Mouse (Mus musculus) small intestine, adult 2 months (tissue): ENCODE measurements around the gene Gm20388. TPM values are rescaled to one million over a fixed set of nuclear protein-coding genes. Genes with fewer than 3 reads are reported as not detected.
A peak's percentile ranks its signal among the peaks of the same experiment; 100 is the strongest.

Source experiments
- H3K27ac ChIP-seq: fragments of 200-500 bp; 2 replicates; pipeline ENCODE4 v1.5.1; 2012; ENCODE audit warnings: low read depth, low read length, control low read depth, inconsistent platforms; ENCODE audit not compliant: insufficient read depth
- H3K27me3 ChIP-seq: fragments of 200-500 bp; 2 replicates; pipeline ENCODE4 v1.6.1; 2012; ENCODE audit warnings: mild to moderate bottlenecking, moderate library complexity, low read length, inconsistent platforms; ENCODE audit not compliant: control insufficient read depth, insufficient read depth
- H3K36me3 ChIP-seq: fragments of 200-500 bp; 2 replicates; pipeline ENCODE4 v1.6.1; 2012; ENCODE audit warnings: mild to moderate bottlenecking, low read length, control low read depth, inconsistent platforms; ENCODE audit not compliant: control insufficient read depth, insufficient read depth
- H3K4me1 ChIP-seq: fragments of 200-500 bp; 2 replicates; pipeline ENCODE4 v1.6.1; 2012; ENCODE audit warnings: low read length, inconsistent platforms, mixed read lengths; ENCODE audit not compliant: control insufficient read depth, insufficient read depth, insufficient read length
- H3K4me3 ChIP-seq: fragments of 200-500 bp; 2 replicates; pipeline ENCODE4 v1.5.1; 2012; ENCODE audit warnings: low read depth, mild to moderate bottlenecking, control low read depth, inconsistent platforms, low read length, moderate library complexity
- CTCF ChIP-seq: fragments of 200-500 bp; IDR thresholded peaks from 2 replicates; pipeline ENCODE4 v1.5.1; 2012; ENCODE audit warnings: low read depth, mild to moderate bottlenecking, control low read depth, inconsistent platforms, low read length, moderate library complexity, mixed read lengths; ENCODE audit not compliant: insufficient replicate concordance, insufficient read length; ENCODE audit errors: extremely low read depth
- POLR2A ChIP-seq: fragments of 200-500 bp; IDR thresholded peaks from 2 replicates; pipeline ENCODE4 v1.6.1; 2012; ENCODE audit warnings: low read depth, mild to moderate bottlenecking, control low read depth, inconsistent platforms, low read length, moderate library complexity
- WGBS: fragments of 180-500 bp; shearing (Covaris S2); methylation state at CpG from one replicate; pipeline ENCODE4 v1.1.7; 2018; 5-methylcytosine and 5-hydroxymethylcytosine counted together
- polyA plus RNA-seq: library from polyadenylated mRNA; depleted of rRNA; stranded (reverse); fragments of >200 nt; gene quantifications from 2 replicates; pipeline ENCODE4 v1.2.3, GENCODE M21; 2012

Gm20388 gene
- polyA plus RNA-seq, 1 experiment = 37.3 TPM

DNA sequence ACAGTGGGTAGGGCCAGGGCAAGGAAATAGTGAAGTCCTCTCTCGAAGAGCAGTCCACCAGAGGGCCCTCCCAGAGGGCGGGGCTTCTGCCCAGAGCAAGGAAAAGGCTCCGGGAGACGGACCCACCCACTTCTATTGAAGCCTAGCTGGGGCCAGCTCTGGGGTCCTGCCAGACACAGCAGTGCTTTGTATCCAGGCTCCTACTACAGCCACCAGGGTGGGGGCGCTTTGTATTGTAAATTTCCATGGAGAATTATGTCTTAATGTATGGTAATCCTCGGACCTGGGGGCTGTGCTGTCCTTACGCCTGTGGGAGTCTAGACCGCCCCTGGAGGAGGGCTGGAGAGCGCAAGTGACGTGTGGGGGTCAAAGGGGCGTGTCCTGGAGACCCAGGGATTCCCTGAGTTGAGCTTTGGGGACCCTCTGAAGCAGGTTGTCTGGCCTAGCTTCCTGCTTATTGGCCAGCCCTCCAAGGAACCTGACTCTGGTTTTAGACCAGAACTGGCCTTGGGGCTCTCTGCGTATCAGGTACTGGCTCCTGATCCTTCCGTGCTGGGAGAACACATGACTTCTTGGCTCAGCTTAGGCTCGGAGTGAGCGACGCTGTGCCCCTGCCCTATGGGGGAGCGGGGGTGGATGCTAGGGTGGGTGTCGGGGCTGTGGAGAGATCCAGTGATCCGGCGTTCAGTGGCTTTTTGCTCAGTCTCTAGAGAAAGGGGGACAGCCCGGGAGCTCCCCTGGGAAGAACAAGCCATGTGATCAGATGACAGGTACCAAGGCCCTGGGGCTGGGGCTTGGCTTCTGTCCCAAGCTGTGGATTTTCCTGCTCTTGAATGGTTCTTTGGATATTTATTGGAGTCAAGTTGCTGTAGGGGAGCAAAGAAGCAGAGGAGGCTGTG, 598.7 kb downstream of the Gm20388 start:
- TF ChIP-seq CTCF (peak; percentile 16; the same call in 1 of the 2 replicates), POLR2A (no peak)
- H3K36me3 ChIP-seq = peaks cover 3% of the 10 kb centered on the region; the same call in 1 of the 2 replicates
- no peak overlapping the region for H3K4me3 ChIP-seq
- 48% methylated on average over 21 of the region's 21 CpGs for WGBS
- H3K4me1 ChIP-seq = peaks cover 29% of the 10 kb centered on the region
- H3K27me3 ChIP-seq = no peaks in the 10 kb centered on the region
- no peak overlapping the region for H3K27ac ChIP-seq

DNA sequence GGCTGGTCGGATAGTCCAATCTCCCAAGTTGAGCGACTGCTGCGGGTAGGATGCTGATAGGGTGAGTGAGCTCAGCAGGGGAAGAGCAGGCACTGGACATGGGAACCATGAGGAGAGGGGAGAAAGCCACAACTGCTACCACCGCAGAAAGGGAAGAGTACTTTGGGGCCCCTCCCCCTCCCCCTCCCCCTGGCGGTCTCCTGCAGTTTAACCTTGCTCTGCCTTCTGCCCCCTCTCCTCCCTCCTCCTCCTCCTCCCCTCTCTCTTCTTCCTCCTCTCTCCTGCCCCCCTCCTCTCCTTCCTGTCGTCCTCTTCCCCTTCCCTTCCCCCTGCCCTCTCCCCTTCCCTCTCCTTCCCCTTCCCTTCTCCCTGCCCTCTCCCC, 599.4 kb downstream of the Gm20388 start:
- Histone ChIP-seq H3K4me1 (peaks cover 25% of the 10 kb centered on the region), H3K27ac (no peak overlapping the region), H3K36me3 (peaks cover 3% of the 10 kb centered on the region; the same call in 1 of the 2 replicates), H3K4me3 (no peak overlapping the region), H3K27me3 (no peaks in the 10 kb centered on the region)
- no peak for TF ChIP-seq POLR2A
- no peak for TF ChIP-seq CTCF
- 54% methylated on average over 5 of the region's 6 CpGs for WGBS

DNA sequence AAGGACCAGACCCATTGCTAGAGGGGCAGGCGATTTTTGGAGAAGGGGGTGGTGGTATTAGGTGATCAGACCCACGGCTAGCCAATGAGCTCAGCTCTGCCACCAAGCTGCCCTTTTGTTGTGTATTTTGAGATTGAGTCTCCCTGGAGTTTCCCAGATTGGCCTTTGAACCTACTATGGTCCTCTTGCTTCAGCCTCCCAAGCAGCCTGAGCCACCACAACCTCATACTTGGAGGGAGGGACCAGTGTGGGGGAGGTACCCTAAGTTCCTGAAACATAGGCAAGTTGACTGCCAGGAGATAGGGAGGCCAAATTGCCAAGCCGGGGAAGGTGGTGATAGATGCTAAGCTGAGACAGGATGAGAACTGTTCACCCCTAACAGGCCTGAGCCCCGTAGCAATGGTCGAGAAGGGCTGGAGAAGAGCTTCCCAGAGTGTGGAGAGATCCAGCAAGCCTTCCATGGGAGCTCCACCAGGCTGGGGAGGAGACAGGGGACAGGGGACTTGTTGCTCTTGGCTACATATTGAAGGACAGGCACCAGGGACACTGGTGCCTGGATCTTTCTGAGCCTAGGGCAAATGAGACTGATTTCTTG, 600.3 kb downstream of the Gm20388 start:
- peaks cover 25% of the 10 kb centered on the region for H3K4me1 ChIP-seq
- peaks cover 2% of the 10 kb centered on the region; the same call in 1 of the 2 replicates for H3K36me3 ChIP-seq
- WGBS = 49% methylated on average over 5 of the region's 5 CpGs
- TF ChIP-seq POLR2A = no peak
- no peak for TF ChIP-seq CTCF
- H3K27me3 ChIP-seq = no peaks in the 10 kb centered on the region
- H3K4me3 ChIP-seq = no peak overlapping the region
- no peak overlapping the region for H3K27ac ChIP-seq

DNA sequence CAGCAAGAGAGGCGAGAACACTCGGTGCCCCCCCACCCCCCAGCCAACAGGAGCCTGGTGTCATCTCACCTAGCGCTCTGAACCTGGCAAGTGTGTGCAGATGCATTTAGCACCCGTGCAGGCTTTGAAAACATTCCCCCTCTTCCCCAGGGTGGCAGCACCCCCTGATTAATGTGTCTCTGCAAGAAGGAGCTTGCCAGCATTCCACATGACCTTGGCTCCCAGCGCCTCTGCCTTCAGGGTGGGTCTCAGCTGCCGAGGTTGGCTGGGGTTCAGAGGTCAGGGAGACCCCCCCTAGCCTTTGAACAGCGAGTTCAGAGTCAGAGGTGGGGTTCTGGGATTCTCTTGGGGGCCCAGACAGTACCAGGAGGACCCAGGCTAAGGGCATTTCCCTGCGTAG, 601.1 kb downstream of the Gm20388 start:
- TF ChIP-seq POLR2A (no peak), CTCF (no peak)
- H3K27ac ChIP-seq = no peak overlapping the region
- H3K27me3 ChIP-seq = no peaks in the 10 kb centered on the region
- H3K4me1 ChIP-seq = peaks cover 25% of the 10 kb centered on the region
- H3K4me3 ChIP-seq = no peak overlapping the region
- H3K36me3 ChIP-seq = no peaks in the 10 kb centered on the region; the same call in 1 of the 2 replicates
- 56% methylated on average over 8 of the region's 8 CpGs for WGBS

DNA sequence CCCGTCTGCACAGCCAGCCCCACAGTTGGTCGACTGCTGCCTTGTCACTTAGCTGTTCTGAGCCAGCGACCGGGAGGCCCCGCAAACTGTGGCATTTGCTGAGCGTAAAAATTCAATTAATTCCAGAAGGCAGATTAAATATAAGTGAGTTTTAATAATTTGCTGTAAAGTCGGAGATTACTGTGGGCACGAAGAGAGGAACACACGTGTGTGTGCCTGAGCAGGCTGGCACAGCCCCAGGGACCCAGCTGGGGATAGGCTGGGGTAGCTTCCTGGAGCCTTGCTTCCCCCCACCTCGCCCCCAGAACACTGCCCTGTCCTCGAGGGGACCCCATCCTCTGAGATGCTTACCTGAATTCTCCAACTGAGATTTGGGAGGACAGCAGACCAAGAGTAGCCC, 601.7 kb downstream of the Gm20388 start:
- H3K27ac ChIP-seq = no peak overlapping the region
- no peaks in the 10 kb centered on the region; the same call in 1 of the 2 replicates for H3K36me3 ChIP-seq
- 79% methylated on average over 11 of the region's 11 CpGs for WGBS
- TF ChIP-seq CTCF (no peak), POLR2A (no peak)
- H3K4me3 ChIP-seq = no peak overlapping the region
- H3K4me1 ChIP-seq = peaks cover 25% of the 10 kb centered on the region
- no peaks in the 10 kb centered on the region for H3K27me3 ChIP-seq

DNA sequence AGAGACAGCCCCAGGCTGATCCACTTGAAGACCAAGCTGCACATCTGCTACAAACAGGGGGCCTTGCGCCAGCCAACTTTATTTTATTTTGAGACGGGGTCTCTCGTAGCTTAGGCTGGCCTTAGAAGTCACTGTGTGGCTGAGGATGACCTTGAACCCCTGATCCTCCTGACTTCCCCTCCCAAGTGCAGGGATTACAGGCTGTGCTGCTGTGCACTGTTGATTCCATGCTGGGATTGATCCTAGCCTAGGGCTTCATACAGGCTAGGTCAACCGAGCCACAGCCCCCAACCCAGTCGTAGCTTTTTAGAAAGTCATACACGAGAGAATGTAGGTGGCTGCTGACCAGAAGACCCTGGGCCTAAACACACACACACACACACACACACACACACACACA, 602.5 kb downstream of the Gm20388 start:
- peaks cover 21% of the 10 kb centered on the region for H3K4me1 ChIP-seq
- H3K27ac ChIP-seq = no peak overlapping the region
- no peaks in the 10 kb centered on the region for H3K27me3 ChIP-seq
- WGBS = 91% methylated on average over 6 of the region's 6 CpGs
- TF ChIP-seq POLR2A = no peak
- TF ChIP-seq CTCF = no peak
- H3K4me3 ChIP-seq = no peak overlapping the region
- no peaks in the 10 kb centered on the region; the same call in 1 of the 2 replicates for H3K36me3 ChIP-seq
